Mouse (Mus musculus): Measurements from ENCODE around the gene Trim63.

DNA sequence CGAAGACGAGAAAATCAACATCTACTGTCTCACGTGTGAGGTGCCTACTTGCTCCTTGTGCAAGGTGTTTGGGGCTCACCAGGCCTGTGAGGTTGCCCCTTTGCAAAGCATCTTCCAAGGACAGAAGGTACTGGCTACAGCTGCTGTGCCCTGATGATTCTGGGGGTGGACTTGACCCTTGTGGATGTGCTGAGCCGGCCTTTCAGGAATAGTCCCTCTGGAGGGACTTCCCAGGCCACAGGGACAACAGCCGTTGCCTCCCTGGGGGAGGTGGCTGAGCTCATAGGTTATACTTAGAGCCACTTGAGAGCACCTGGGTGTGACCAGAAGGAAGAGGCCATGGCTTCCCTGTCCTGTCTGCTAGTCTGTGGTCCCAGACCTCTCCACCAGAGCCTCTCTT is 4.8 kb downstream of the Trim63 start:
- TF ChIP-seq USF1 (IDR thresholded peaks at IDR 0.05; ENCODE audit: low read depth), result no peak
- no peak for TF ChIP-seq CTCF (IDR thresholded peaks at IDR 0.05; ENCODE audit: control insufficient read depth, insufficient read depth, insufficient read length)
- TF ChIP-seq FOSL1 (IDR thresholded peaks at IDR 0.05; ENCODE audit: insufficient read depth, low read length, poor library complexity, severe bottlenecking), result no peak
